Mouse (Mus musculus) cerebellum, postnatal 10 days (tissue): Measurements from ENCODE around the gene Fam178b.
A peak's percentile ranks its signal among the peaks of the same experiment; 100 is the strongest.

Experiments used
- DNase-seq, 2 experiments: peaks; one replicate each; pipeline ENCODE4 v3.0.0; 2021; ENCODE audit warnings: mixed read lengths in 2 of 2

Gene Fam178b

DNA sequence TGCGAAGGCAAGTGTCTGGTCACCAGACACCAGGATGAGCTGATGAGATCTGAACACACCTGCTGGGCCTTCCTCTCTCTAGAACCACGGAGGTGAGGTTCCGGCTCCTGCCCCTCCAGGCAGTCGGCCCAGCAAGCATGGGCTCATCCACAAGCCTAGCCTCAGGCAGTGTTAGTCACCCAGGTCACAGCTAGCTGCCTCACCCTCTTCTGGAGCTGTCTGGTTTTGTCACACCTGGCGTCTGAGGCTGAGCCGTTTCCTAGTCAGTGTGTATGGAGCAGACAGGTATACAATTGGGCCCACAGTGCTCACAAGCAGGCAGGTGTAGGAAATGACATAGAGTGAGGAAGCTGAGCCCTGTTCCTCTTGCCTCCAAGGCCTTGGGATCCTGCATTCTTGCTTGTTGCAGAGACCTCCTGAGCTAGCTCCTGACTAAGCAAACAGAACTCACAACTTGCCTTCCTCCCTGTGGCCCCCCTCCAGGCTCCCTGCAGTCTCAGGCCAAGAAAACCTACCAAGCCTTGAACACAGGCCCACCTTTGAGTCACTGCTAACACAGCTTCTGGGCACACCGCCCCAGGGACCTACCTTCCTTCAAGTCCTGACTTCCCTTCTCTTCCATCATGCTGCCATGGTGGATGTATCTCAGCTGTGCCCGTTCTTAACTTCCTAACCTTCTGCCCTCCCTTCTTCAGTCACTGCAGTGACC, 99.4 kb downstream of the Fam178b start:
- no peak for DNase-seq

DNA sequence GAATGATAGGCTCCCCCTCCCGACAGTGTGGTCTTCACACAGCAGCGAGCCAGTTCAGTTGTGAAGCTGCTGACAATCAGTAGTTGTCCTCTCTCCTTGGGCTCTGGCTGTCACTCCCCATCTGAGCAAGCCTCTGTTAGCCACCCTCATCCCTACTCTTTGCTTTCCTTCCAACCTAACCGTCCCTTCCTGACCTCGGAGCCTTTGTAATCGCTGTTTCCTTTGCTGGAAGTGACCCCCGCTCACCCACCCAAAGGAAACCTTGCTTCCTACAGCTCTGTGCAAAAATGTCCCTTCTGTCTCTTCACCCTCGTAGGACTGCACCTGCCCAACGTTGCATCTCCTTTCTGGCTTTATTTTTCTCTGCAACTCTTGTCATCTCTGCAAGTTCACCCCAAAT, 100.8 kb downstream of the Fam178b start:
- no peak for DNase-seq

- peak in 1 of 2 experiments; percentile 51 for DNase-seq
Observed at GRCm38 (mm10) chr1:36581260-36581659, 101.7 kb downstream of the Fam178b start.

GRCm38 (mm10) chr1:36580384-36581207, 102.4 kb downstream of the Fam178b start:
- DNase-seq, result peak; percentile 76 to 78

DNA sequence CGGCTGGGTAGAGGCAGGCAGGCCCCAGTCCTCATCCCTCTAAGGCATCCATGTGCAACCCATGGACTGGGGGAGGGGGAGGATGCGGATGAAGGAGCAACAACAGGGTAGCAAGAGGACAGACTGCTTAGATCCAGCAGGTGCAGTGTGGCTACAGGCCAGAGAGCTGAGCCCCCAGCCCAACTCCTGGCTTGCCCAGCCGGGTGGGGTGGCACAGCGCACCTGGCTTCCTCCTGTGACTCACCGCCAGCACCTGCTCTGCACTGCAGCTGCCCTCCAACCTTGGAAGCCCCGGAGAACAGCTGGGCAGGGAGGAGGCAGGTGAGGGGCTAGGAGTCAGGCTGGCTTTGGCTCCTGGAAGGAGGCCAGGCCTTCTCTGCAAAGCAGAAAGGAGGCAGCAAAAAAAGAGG, 103.0 kb downstream of the Fam178b start:
- DNase-seq, result peak; percentile 75 to 76

GRCm38 (mm10) chr1:36576991-36577675, 105.8 kb downstream of the Fam178b start:
- DNase-seq, result no peak

DNA sequence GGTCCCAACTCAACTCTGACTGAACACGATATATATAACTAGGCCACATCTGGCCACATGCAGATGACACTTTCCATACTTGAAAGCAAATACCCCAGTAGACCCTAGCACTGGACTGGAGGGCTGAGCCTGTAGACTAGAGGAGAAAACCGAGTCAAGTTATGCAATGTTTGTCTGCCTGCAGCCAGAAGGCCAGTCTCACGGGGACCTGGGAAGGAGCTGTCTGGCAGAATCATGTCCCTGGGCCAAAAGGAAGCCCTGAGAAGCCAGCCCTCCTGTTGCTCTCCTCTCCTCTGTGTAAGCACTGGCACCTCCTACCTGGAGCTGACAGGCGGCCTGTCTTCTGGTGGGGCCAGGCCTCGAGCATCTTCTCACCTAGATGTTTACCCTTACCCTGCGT, 107.6 kb downstream of the Fam178b start:
- no peak for DNase-seq

- DNase-seq, result peak; percentile 73 to 78
Observed at GRCm38 (mm10) chr1:36574196-36574955, 108.6 kb downstream of the Fam178b start.

DNA sequence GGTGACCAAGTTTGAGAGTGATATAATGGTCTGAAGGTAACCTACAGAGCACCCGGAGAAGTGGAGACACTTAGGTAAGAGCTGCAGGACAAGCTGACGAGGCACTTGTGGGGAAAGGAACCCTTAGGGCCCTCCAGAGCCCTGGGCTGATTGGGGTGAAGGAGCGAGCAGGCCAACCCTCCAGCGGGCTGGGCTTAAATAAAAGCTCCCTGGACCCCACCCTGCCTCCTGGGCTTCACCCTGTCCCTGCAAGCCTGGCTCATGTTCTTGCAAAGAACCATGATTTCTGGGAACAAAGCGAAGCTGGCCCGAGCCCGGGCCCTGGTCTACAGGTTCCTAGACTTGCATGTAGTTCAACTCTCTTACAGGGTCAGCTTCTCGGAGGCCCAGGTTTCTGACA, 109.5 kb downstream of the Fam178b start:
- DNase-seq, result no peak

GRCm38 (mm10) chr1:36572709-36573108, 110.3 kb downstream of the Fam178b start:
- DNase-seq, result no peak

GRCm38 (mm10) chr1:36572140-36572700, 110.8 kb downstream of the Fam178b start:
- DNase-seq, result no peak

GRCm38 (mm10) chr1:36571627-36572026, 111.4 kb downstream of the Fam178b start:
- no peak for DNase-seq

DNA sequence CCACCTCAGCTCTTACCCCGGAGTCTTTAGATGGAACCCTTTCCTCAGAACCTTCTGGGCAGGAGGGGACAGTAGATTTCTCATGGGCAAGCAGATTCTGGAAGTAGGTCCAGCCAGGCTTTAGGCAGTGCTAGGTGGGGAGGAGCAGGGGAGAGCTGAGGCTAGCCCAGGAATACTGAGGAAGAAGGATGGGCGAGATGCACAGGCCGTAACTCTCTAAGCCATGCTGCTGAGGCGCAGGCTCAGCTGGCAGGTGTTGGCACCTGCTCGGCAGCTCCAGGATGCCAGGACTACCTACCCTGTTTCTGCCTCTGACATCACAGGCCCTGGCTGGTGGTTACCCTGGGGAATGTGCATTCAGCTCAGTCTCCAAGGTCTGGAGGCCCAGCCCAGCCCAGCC, 112.7 kb downstream of the Fam178b start:
- no peak for DNase-seq

DNA sequence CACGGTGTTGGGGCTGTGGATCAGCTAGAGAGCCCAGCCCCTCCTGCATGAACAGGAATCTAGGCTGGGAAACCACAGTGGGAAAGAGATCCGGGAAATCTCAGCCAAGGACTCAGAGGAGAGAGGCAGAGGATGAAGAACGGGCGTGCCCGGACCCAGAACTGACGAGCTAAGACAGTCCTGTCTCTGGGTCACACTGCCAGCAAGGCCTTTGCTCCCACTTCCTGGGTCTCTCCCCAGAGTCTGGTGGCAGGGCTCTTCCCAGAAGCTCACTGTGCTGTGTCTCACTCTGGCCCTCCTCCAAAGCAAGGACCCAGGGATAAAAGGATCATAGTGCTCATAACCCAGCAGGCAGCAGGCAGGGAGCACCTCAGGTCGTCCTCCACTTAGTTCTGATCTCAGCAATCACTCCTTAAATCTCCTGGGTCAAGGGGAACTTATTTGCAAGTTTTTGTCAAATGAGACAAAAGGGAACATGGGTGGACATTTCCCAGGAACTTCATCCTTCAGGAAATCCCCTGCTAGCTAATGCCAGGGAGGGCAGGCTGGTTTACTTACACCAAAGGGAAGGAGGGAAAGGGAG, 113.2 kb downstream of the Fam178b start:
- no peak for DNase-seq

DNA sequence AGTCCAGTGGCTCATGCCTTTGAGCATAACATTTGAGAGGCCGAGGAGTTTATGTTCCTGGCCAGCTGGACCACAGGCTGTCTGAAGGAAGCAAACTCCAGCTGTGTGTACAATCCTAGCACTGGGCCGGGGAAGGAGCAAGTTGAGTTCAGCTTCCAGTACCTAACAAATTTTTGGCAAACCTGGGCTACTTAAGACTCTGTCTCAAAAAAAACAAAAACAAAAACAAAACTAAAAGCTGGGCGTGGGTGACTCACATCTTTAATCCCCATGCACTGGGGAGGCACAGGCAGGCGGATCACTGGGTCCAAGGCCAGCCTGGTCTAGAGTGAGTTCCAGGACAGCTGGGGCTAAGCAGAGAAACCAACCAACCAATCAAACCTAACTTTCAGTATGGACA, 114.2 kb downstream of the Fam178b start:
- no peak for DNase-seq

- no peak for DNase-seq
Observed at GRCm38 (mm10) chr1:36567818-36568603, 115.0 kb downstream of the Fam178b start.

DNA sequence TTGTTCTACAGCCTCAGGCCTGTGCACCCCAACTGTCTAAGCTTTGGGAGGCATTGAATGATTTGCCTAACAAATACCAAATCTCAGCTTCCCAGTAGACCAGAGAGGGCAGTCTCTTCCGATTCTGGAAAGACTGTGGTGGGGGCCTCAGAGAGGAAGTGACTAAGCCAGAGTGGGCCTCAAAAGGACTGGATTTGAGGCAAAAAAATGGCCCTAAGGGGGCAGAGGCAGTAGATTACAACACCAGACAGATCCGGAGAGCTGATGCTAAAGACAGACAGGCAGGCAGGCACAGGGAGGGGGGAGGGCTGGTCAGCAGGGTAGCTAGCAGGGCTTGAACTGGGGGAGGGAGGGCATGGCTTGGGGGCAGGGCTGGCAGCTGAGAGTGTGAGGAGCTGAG, 116.6 kb downstream of the Fam178b start:
- no peak for DNase-seq

GRCm38 (mm10) chr1:36564101-36564500, 118.9 kb downstream of the Fam178b start:
- DNase-seq, result no peak

DNA sequence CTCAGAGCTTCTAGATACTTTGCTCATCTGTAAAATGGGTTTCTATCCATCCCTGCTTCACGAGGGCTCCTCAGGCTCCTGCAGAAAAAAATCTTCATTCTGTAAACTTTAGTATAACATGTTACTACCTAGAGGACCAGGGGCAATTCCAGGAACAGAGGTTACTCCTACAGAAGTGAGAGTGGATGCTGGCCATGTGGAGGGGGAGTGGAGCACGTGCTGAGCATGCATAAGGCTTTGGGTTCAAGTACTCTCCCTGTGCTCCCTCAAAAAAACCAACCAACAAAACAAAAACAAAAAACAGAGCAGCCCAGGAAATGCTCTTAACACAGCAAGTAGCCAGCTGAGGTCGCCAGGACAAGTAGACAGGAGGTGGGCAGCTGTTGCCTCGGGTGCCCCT, 119.4 kb downstream of the Fam178b start:
- no peak for DNase-seq

- DNase-seq, result peak in 1 of 2 experiments; percentile 73
Observed at GRCm38 (mm10) chr1:36563197-36563596, 119.8 kb downstream of the Fam178b start.

DNA sequence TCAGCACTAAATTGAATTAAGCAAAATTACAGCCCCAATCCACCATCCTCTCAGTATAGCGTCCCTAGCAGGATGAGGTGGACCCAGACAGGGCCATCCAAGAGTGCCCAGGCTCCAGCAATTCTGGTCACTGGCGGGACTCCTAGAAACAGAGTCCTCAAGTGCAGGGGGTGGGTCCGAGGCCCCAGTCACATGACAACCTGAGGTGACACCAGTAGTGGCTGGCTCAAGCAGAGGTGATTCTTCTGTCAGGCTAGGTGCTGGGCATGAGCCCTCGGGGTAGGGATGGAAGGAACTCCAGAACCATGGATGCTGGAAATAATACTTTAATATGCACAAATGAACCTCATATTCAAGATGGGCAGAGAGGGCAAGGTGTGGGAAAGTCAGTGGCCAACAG, 120.6 kb downstream of the Fam178b start:
- DNase-seq, result no peak
